Mouse (Mus musculus) CH12.LX (cell line): ENCODE data around the gene Depp1.
"Not testable (repeated sequence)": the region's sequence is repeated elsewhere in the genome, so short reads cannot be mapped to it uniquely, and the experiment has no call there.

Experiments used
- BHLHE40 ChIP-seq: IDR thresholded peaks from 2 replicates; pipeline ENCODE4 v1.6.1; 2011; ENCODE audit warnings: mild to moderate bottlenecking, low read depth, low read length, improper control_type of control experiment
- CHD2 ChIP-seq: IDR thresholded peaks from 2 replicates; pipeline ENCODE4 v1.6.1; 2011; ENCODE audit warnings: low read length, improper control_type of control experiment
- CTCF ChIP-seq, 2 experiments: IDR thresholded peaks in 1 of 2; conservative IDR thresholded peaks in 1 of 2; 2 replicates each; pipeline ENCODE4 v1.5.1; 2011 to 2012; ENCODE audit warnings: low read depth in 2 of 2, low read length in 2 of 2, improper control_type of control experiment in 1 of 2, inconsistent platforms in 1 of 2, mild to moderate bottlenecking in 1 of 2, moderate library complexity in 1 of 2
- ELF1 ChIP-seq: IDR thresholded peaks from 2 replicates; pipeline ENCODE4 v1.6.1; 2014; ENCODE audit warnings: low read depth, mild to moderate bottlenecking, inconsistent platforms, low read length, improper control_type of control experiment
- EP300 ChIP-seq: IDR thresholded peaks from 2 replicates; pipeline ENCODE4 v1.6.1; 2011; ENCODE audit warnings: low read length, improper control_type of control experiment
- HCFC1 ChIP-seq: IDR thresholded peaks from 2 replicates; pipeline ENCODE4 v1.6.1; 2012; ENCODE audit warnings: low read depth, mild to moderate bottlenecking, inconsistent platforms, low read length, improper control_type of control experiment
- JUND ChIP-seq: conservative IDR thresholded peaks from 2 replicates; pipeline ENCODE4 v1.6.1; 2011; ENCODE audit warnings: low read depth, low read length, improper control_type of control experiment
- NELFE ChIP-seq: IDR thresholded peaks from 2 replicates; pipeline ENCODE4 v1.6.1; 2011; ENCODE audit warnings: low read depth, low read length, improper control_type of control experiment
- POLR2A ChIP-seq: IDR thresholded peaks from 2 replicates; pipeline ENCODE4 v1.6.1; 2011; ENCODE audit warnings: low read depth, mild to moderate bottlenecking, improper control_type of control experiment, low read length
- POLR2AphosphoS2 ChIP-seq: IDR thresholded peaks from 2 replicates; pipeline ENCODE4 v1.6.1; 2011; ENCODE audit warnings: low read depth, low read length, improper control_type of control experiment
- RCOR1 ChIP-seq: conservative IDR thresholded peaks from 2 replicates; pipeline ENCODE4 v1.6.1; 2012; ENCODE audit warnings: low read depth, mild to moderate bottlenecking, inconsistent platforms, low read length, improper control_type of control experiment
- TCF12 ChIP-seq: IDR thresholded peaks from 2 replicates; pipeline ENCODE4 v1.6.1; 2014; ENCODE audit warnings: low read depth, mild to moderate bottlenecking, inconsistent platforms, low read length, improper control_type of control experiment
- UBTF ChIP-seq: IDR thresholded peaks from 2 replicates; pipeline ENCODE4 v1.6.1; 2012; ENCODE audit warnings: low read depth, mild to moderate bottlenecking, inconsistent platforms, low read length, improper control_type of control experiment, moderate library complexity

GRCm38 (mm10) chr6:116600969-116601368 is 49.4 kb upstream of the Depp1 start:
- TF ChIP-seq HCFC1; CTCF (conservative IDR thresholded peaks at IDR 0.05 in 1 of 2, IDR thresholded peaks at IDR 0.05 in 1 of 2; ENCODE audit: low read depth in 2 of 2, low read length in 2 of 2); EP300; POLR2A; CHD2; RCOR1; ELF1; UBTF; JUND; TCF12; NELFE; POLR2AphosphoS2; BHLHE40: not testable (repeated sequence)
